Mouse (Mus musculus) left cerebral cortex, postnatal 25 days (tissue): ENCODE measurements around the gene Asap3. TPM values are rescaled to one million over a fixed set of nuclear protein-coding genes. Genes with fewer than 3 reads are reported as not detected.
A peak's percentile ranks its signal among the peaks of the same experiment; 100 is the strongest.

Source experiments
- DNase-seq, 2 experiments: peaks; one replicate each; pipeline ENCODE4 v3.0.0; 2022; ENCODE audit warnings: low spot score in 2 of 2, mixed read lengths in 1 of 2
- intact Hi-C: fragments of 180-260 bp; cut with DNase I; formaldehyde crosslinking; loops from one replicate; pipeline ENCODE4 v1.15.1; 2025
- total RNA-seq, 2 experiments: library from RNA; stranded (reverse); gene quantifications; 2 replicates each; pipeline ENCODE4 v1.2.3; 2021

The Asap3 gene
- total RNA-seq, 2 experiments from 2014 or later = 3.1 to 3.2 TPM

DNA sequence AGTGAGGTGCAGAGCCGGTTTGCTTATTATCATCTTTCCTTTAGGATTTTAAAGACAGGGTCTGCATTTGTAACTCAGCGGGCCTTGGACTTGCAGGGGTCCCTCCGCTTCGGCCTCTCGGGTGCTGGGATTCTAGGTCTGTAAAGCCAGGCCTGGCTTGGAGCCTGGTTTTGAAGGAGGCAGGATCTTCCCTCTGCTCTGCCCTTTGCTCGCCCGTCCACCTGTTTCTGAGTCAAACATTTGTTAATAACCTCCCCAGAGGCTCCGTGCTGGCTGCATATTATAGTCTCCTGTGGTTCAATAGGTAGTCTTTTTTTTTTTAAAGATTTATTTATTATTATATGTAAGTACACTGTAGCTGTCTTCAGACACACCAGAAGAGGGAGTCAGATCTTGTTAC lies 9.4 kb downstream of the Asap3 start:
- intact Hi-C loops = no loop called here

DNA sequence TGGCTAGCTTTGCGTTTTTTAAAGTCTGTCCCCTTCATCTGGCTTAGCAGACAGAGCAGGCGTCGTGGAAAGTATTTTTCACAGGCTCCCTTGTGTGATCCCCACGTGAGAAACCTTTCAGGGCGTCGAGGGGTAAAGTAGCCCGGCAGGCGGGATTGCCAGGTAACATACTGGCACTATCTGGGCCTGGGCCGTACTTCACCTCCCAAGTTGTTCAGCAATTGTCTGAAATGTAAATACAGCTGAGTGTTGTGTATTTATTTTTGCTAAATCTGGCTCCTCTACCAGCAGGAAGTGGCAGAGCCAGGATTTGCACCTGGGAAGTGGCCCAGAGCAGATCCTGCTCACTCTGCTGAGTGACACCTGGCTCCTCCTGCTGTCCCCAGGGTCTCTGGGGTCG lies 10.9 kb downstream of the Asap3 start:
- intact Hi-C loops = no loop called here
- DNase-seq = no peak

More for the DNA sequence above, 9.4 kb downstream of the Asap3 start:
- no peak for DNase-seq

DNA sequence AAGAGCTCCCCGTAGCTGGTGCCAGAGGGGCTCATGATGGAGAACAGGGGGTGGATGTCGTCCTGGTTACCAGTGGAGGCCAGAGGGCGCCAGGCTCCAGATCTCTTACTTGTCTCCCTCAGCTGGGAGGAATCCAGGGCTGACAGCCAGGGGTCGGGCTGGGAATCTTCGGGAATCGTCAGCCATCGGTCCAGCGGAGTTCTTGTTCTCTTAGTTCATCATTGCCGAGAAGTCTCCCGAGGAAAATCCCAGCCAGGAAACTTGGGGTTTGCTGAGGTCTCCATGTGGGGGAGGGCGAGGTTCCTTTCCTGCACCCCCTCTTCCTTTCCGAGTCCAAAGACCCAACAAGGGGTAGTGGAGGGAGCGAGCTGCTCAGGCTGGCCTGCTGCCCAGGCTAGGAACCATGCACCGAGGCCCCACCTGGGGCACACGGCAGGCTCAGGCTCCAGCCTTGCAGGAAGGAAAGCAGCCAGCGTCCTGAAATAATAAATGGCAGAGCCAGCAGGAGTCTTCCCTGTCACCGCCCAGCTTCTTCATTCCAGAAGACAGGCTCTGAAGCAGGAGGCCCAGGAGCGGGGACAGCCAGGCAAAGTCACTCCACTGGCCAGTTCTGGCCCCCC lies 12.5 kb downstream of the Asap3 start:
- intact Hi-C loops = no loop called here
- no peak for DNase-seq

DNA sequence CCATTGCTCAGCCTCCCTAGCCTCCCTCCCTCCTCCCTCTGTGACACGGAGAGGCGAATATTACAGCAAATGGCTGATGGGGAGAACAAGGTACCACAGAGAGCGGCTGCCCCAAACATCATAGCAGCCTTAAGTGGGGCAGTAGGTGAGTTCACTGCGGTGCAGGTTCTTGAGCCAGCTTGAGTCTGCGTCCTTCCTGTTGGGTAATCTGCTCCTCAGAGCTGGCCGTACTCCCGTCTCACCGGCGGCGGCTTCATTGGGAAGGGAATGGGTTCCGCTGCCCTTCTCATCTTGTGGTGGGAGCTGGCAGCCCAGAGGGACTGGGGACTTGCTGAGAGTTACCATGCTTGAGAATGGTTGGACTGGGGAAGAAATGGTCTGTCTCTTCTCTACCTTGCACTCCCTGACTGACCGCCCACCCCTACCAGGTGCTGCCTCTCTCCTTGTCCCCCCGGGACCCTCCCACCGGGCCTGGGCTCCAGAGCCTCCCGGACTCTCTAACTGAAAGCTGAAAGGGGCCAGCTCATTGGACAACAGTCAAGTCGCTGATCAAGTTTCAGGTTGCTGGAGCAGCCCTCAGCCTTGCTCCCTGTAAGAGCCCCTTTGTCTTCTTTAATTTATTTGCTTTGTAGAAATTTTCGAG lies 14.1 kb downstream of the Asap3 start:
- no peak for DNase-seq
- intact Hi-C loops = no loop called here

DNA sequence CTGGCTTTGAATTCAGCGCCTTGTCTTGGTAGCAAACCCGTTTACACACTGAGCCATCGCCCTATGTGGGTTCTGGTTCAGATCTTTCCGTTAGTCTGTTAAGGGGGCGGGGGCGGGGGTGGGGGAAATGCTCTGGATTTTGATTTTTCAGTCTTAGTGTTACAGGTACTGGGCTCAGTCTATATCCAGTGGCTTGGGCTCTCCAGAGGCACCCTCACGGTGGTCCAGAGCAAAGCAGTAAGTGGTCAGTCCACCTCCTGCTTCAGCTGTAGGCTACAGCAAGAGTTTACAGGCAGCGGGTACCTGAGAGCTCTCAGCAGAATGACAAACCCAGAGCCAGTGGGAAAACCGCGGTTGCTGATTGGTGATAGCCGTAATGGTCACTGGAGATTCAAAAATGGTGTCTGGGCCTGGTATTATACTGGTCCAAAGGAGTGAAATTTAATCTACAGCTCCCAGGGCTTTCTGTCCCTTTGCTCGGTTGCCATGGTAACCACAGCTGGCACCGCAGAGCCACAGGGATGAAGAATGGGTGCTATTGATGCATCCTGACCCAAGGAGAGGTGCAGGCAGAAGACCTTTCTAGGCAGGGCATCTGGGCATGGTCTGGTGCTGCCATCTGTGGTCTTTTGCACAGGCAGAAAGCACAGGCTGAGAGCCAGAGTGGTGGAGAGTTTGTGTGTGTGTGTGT lies 17.5 kb downstream of the Asap3 start:
- peak; percentile 24 to 32 for DNase-seq

DNA sequence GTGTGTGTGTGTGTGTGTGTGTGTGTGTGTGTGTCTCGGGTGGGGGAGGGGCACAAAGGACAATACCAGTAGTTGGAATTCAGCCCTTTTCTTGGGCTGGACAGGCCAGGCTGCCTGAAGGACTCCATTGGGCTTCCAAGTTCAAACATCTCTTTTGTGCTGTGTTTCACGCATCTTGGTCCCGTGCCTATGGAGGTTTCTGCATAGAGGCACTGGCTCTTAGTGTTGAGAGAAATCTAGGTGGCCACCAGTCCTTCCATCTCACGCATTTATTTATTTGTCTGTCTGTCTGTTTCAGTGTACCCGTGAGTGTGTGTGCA lies 18.0 kb downstream of the Asap3 start:
- intact Hi-C loops = no loop called here
- DNase-seq = no peak

More for the DNA sequence above, 17.5 kb downstream of the Asap3 start:
- intact Hi-C loops = no loop called here

DNA sequence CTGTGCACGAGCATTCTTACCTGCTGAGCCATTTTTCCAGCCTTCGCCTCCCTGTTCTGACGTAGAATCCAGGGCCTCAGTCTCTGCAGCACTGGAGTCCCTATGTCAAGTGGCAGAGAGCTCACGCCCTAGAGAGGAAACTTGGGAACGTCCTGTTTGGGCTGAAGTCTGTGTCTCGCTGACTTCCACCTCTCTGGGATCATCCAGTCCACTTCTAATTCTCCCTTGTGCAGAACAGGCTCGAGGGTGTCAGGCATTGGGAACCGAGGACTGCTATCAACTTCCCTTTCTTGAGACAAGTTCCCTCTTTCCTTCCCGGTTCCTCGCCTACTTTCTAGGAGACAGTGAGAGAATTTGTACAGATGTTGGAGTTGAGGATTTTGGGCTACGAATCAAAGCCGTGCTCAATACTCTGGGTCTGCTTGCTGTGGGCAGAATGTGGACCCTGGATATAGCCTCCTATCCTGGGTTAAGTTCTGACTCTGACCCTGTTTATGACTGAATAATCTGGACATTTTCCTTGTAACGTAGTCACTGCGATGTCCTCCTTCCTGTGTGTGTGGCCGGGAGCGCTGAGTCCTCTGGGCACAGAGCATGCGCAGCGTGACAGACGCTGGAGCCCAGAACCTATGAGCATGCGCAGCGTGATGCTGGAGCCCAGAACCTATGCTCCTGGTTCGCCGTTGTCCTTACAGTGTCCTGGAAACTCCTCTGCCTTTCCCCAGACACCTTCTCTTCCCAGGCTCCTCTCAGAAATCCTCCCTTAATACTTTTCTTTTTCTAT lies 18.7 kb downstream of the Asap3 start:
- intact Hi-C loops = no loop called here
- no peak for DNase-seq

DNA sequence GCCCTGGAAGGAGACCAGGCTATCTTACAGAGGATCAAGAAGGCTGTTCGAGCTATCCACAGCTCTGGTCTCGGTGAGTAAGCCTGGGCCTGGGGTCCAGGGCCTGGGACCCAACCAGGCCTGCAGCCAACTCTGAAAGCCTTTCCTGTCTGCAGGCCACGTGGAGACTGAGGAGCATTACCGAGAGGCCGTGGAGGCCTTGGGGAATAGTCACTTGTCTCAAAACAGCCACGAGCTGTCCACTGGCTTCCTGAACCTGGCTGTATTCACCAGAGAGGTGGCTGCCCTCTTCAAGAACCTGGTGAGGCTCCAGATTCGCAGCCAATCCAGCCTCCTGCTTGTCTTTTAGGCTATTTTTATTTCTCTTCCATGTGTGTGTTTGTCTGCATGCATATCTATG lies 21.2 kb downstream of the Asap3 start:
- intact Hi-C loops = no loop called here

DNA sequence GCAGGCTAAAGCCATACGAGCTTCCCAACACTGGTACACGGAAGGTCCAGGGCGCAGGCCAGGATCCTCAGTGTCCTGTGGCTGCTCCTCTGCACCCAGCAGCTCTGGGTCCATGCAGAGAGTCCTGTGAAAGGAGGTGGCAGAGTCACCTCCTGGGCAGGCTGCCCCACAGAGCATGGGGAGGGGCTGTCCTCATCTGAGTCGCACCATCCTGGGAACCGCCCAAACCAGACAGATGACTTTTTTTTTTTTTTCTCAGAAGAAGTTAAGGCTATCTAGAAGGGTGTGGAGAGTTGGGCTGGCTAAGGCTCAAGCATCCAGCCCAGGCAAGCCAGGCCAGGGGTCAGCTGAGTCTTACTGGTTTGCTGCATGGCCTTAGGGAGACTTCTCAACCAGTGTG lies 22.5 kb downstream of the Asap3 start:
- intact Hi-C loops = no loop called here
- no peak for DNase-seq

More for the DNA sequence above, 21.2 kb downstream of the Asap3 start:
- no peak for DNase-seq

DNA sequence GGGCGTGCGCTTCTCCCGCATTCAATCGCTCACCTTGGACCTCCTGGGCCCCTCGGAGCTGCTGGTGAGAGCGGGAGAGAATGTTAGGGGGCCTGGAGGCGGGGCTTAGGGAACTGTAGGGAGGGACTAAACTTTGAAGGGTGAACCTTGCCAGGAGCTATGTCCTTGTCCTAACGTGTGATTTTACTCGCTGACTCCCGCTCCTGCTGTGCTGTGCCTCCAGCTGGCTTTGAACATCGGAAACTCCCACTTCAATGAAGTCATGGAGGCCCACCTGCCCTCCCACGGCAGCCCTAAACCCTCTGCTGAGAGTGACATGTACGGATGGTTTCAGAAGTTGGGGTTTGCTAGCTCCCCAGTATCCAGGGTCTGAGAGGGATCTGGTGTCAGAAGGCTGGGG lies 32.5 kb downstream of the Asap3 start:
- intact Hi-C loops = loop anchor here (2.0 kb wide), 1 partner anchor 36 kb away; no protein-coding TSS in a partner anchor
- no peak for DNase-seq

DNA sequence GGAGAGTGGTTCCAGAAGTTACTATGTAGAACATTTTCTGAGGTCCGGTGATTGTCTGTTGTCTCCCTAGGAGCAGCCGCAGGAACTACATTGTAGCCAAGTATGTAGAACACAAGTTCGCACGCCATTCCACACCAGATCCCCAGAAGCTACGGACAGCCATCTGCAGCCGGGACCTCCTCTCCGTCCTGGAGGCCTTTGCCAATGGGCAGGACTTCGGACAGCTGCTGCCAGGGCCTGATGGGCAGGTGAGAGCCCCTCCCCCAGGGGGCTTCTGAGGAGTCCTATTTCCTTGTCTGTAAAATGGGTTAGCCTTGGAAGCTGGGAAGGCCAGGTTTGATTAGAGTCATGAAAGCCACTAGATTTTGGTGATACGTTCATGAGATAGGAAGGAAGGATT lies 32.9 kb downstream of the Asap3 start:
- DNase-seq = no peak
- intact Hi-C loops = loop anchor here (2.0 kb wide), 1 partner anchor 36 kb away; no protein-coding TSS in a partner anchor

DNA sequence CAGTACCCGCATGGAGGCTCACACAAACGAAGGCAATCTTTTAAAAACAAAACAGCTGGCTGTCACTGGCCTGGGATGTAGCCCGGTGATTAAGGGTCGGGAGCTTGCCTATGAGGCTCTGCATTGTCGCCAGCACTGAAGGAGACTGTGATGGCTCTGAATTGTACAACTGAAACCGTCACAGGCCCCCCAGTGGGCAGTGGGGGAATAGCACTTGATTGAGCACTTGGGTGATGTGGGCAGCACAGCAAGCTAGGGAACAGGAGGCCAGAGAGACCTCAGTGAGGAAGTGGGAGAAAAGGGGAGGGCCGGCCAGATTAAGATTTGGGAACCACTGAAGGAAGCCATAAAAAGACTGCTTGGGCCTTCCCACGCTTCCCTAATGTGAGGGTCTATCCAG lies 33.5 kb downstream of the Asap3 start:
- intact Hi-C loops = loop anchor here (2.0 kb wide), 1 partner anchor 37 kb away; no protein-coding TSS in a partner anchor
- peak; percentile 72 to 85 for DNase-seq

DNA sequence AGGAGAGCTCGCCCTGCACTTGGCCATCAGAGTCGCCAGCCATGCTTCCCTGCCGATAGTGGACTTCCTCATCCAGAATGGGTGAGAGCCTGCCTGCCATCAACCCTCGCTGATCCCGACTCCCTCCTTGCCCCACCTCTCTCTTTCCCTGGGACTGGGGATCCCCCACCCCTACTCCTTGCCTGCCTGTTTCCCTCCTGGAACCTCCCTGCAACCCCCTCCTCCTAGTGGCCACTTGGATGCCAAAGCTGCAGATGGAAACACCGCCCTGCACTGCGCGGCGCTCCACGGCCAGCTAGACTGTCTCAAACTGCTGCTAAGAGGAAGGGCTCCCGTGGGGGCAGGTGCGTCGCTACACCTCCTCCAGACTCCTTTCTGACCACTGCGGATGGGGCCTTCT lies 34.0 kb downstream of the Asap3 start:
- DNase-seq = no peak
- intact Hi-C loops = no loop called here

DNA sequence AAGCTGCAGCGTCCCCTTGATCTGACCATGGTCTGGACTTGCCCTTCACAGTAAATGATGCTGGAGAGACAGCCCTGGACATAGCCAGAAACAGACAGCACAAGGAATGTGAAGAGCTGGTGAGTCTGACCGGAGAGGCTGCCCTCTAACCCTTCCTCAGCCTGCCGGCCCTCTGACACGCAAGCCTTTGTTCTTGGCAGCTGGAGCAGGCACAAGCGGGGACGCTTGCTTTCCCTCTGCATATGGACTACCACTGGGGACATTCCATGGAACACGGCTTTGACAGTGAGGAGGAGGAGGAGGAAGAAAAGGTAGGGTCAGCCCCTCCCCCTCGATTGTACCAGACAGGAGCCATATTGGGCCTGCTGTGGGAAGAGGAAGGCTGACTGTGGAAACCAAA lies 34.8 kb downstream of the Asap3 start:
- DNase-seq = no peak
- intact Hi-C loops = no loop called here

DNA sequence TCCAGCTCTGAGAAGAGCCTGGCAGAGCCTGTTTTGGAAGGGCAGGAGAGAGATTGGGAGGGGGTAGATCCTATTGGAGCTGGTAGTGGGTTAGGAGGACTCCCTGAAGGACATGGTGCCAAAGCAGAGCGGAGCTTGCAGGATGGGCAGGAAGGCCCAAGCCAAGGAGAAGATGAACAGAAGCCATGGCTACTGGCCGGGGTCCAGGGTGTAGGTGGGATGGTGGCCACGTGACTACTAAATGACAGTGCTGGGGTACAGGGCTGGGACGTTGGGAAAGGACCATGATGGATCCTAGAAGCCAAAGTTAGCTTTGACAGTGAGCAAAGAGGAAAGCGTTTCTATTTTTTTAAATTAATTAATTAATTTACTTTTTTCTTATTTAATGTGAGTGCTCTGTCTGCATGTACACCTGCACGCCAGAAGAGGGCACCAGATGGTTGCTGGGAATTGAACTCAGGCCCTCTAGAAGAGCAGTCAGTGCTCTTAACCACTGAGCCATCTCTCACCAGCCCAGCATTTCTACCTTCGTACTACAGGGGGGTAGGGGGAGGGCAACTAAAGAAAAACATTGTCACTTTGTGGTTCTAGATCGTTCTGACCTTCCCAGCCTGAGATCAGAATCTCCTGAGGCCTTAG lies 36.0 kb downstream of the Asap3 start:
- intact Hi-C loops = no loop called here
- no peak for DNase-seq

DNA sequence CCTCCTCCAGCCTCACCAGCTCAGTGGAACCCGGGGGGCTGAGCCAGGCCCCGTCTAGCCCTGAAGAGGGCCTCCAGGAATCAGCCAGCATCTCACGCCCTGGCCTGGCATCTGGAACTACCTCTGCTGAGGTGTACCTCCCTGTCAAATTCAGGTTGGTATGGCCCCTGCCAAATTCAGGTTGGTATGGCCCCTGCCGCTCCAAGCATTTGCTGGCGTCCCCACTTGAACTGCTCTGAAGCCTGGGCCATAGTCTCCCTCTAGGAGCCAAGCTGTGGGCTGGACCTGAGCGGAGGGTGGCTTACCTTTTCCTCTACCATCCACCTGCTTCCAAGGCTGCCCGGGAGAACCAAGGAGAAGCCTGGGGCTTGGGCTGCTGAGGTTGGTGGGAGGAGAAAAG lies 36.6 kb downstream of the Asap3 start:
- DNase-seq = no peak
- intact Hi-C loops = no loop called here

DNA sequence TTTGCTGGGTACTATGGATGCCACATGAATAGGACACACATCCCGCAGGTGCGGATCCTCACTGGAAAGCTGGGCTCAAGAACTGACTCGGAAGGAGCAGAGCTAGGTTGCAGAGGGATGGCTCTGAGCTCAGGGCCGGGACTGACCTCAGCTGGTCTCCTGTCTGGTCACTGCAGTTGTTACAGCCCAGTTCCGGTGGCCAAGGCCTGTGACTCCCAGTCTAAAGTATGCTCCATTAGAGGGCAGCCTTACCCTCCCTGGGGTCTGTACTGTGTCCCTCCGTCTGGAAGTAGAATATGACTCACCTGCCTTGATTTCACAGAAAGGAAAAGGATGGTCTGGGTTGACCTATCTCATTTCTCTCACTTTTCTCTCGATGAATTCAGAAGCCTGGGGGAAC lies 38.0 kb downstream of the Asap3 start:
- intact Hi-C loops = no loop called here
- DNase-seq = no peak

DNA sequence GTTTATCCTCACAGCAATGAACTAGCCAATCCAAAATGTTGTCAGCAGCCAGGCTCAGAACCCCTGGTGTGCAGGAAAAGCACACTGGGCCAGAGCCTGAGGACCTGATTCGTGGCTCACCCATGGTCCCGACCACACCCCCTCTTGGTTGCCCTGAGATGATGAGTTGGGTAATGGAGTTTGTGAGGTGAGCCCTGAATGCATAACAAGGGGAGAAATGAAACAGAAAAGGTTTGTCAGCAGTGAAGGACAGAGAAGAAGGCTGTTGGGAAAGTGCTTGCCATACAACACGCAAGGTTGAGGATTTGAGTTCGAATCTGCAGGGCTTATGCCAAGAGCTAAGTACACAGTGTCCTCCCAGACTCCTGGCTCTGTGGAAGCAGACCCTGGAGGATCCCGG lies 39.5 kb downstream of the Asap3 start:
- intact Hi-C loops = no loop called here

DNA sequence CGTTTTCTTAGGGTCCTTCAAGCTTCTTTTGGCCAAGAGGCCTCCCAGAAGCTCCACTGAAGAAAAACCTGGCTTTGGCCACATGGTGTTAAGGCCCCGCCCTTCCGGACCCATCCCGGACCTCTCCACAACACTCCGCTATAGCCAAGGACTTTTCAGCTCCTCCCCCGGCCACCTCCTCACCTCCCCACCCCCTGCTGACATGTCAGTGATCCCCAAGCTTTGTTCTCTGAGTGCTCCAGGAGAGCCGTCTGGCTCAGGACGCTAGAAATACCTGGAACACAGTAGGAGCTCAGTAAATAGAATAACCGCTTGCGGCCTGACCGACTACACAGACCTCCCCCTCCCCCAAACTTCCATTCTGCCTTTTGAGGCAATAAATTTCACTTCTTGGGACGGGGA lies 40.4 kb downstream of the Asap3 start:
- no peak for DNase-seq

More for the DNA sequence above, 39.5 kb downstream of the Asap3 start:
- no peak for DNase-seq

DNA sequence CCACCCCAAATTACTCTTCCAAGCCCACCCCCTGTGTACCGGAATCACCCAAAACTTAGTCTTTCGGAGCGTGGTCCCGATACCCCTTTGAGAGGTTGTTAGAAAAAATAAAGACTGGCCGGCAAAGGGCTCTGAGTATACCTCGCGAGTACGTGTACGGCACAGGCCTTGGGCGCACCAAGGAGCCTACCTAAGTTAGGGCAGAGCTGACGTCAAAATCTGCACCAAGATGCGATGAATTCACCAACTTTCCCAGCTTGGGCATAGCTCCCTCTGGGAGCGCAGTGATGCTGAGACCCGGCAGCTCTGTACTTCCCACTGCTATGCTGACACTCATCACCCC lies 41.2 kb downstream of the Asap3 start:
- intact Hi-C loops = no loop called here
- DNase-seq = no peak

More for the DNA sequence above, 40.4 kb downstream of the Asap3 start:
- intact Hi-C loops = no loop called here
